Mouse (Mus musculus): ENCODE results near the gene Traf4. TPM values are rescaled to one million over a fixed set of nuclear protein-coding genes. Genes with fewer than 3 reads are reported as not detected.
A peak's percentile ranks its signal among the peaks of the same experiment; 100 is the strongest.

Traf4 gene
- total RNA-seq, 2 experiments from 2014 or later, result 10.9 to 15.0 TPM

DNA sequence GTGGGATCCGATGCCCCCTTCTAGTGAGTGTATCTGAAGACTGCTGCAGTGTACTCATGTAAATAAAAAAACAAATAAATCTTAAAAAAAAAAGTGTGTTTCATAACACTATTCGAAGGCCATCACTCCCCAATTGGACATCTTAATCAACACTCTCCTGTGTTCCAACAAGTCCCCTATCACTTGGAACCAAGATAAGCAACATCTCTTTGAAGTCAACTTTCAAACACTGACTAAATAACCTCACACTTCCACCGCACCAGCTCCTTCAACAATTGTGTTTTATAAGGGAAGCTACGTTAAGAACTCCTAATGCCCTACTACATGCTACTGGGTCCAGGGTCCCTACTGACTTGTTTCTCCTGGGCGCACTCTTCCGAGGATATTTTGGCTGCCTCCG, 17.1 kb upstream of the Traf4 start:
- no peak for DNase-seq

DNA sequence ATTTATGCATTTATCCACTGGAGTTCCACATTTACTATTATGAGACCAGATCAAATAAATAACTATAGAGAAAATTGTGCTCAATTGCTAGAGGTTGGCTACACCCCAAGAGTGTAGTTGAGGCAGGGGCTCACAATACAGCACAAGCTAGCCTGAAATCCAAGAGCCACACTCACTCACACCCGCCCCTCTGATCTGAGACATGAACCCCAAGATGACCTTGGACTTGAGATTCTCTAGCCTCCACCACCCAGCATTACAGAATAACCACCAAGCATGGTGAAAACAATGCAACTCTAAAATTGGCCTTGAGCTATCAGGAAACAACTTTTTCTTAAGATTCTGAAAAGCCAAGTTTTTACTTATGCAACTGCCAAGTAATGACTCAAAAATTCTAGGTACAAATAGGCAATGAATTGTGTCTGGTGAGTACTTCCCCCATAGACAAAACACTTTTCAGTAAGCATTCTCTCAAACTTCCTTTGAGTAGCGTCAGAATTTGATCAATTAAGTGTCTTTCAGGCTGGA, 16.5 kb upstream of the Traf4 start:
- DNase-seq, result no peak

DNA sequence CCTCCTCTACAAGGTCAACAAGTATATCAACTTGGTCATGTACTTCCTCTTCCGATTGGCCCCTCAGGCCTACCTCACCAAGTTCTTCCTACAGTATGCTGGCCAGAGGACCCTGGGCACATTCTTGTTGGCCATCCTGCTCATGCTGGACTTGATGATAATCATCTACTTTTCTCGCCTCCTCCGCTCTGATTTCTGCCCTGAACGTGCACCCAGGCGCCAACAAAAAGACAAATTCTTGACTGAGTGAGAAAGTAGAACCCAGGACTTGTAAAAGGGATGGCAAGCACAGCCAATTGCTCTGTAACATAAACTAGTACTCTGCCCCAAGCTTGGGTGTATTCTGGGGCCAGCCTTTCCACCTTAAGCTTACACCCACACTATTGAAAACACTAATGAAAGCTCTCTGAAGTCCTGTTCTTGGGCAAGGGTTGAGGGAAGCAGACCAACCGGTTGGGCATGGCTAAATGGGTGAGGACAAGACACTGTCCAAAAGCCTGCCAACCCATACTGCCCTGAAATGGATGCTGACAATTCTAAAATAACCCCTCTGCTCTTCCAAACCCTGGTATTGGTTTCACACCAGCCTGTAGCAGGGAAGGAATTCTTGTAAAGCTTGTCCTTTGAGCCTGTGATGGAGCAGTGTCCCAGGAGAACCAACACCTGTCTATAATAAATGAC, 14.8 kb upstream of the Traf4 start:
- no peak for DNase-seq

DNA sequence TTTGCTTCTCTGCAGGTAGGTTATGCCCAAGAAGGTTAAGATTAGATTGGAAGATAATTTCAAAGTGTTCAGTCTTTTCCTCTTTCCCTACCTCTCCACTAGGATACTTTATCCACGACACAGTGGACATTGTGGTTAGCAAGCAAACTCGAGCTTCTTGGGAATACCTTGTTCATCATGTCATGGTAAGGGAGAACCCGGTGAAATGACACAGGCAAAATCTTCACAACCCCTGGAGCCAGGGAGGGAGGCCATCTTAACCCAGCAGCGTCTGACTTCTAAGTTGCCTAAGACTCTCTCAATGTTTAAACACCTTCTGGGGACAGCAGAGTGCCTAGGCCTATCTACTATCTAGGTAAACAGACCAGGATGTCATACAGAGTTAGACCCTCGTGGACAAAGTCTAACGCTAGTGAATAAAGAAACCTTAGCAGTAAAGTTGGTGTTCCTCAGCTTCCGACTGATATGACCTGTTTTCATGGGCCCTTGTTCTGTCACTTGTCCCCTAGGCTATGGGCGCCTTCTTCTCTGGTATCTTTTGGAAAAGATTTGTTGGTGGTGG, 14.1 kb upstream of the Traf4 start:
- no peak for DNase-seq

DNA sequence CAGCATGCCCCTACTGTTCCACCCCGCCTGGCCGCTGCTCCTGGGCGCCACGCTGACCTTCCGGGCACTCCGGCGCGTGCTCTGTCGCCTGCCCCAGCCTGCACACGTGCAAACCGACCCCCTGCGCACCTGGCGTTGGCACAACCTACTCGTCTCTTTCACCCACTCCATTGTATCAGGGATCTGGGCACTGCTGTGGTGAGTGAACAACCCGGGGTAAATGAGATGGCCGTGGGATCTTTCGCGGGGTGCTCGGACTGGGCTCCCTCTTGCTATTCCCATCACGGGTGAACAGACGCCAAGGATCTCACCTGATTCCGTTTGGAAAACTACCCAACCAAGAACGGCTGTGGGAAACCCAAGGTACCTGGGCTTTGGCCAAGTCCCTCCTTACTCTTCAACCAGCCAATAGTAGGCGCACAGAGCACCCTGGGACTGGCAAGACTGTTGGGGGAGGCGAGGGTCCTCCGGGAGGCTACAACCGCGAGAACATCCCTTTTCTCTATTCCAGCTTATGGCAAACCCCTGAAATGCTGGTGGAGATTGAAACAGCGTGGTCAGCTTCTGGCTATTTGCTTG, 13.6 kb upstream of the Traf4 start:
- DNase-seq, result peak; percentile 44 to 55

DNA sequence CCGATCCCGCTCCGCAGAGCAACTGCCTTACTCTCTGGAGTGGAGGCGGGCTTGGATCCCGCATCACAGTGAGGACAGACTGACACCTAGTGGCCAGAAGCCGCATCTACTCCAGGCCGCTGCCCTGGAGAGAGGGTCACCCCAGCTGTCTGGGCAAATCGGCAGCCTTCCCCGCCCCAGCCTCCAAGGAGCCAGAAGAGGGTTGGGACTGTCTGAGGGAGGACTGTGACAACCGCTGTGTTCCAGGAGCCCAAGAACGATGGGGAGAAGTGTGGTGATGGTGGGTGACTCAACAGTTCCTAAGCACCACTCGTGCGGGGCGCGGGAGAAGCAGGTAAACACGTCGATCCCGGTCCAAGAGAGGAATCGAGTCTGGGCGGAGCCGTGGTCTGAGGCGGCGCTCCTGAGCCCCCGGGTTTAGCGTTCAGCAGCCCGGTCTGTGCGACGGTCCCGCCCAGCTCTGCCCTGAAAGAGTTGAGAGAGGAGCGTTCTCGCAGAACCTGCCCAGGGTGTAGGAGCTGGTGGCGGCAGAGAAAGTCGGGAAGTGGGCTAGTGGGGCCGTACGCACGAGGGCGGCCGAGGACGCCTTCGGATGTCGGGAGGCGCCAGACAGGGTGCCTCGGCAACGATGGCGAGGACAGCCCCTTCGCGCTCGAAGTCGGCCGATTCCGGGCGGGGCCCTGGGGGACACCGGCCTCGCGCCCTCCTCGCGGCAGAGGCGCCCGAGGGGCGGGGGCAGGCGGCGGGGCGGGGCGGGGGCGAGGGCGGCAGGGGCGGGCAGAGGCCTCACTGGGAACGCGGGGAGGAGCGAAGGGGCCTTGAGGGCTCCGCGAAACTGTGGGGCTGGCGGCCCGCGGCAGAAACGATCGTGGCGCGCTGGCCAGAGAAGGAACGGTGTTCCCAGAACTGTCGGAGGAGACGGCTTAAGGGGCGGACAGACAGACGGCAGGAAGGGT, 12.8 kb upstream of the Traf4 start:
- DNase-seq, result peak; percentile 92 to 93

DNA sequence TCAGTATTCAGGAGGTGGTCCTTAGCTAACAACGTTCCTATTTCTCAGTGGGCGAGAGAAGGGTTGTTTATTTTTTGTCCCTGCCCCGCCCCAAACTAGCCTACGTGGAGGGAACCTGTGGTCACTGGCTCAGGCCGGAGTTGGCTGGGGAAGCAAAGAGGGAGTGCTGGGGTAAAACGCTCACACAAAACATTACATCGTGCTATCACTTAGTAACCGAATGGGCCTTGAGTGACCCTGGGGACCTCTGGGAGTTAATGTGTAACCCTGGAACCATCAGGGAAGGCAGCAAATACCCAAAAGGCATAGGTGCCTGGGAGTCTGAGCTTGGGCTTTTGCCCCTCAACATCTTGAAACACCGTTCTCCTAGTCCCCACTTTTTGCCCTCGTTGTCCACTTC, 12.0 kb upstream of the Traf4 start:
- DNase-seq, result no peak

DNA sequence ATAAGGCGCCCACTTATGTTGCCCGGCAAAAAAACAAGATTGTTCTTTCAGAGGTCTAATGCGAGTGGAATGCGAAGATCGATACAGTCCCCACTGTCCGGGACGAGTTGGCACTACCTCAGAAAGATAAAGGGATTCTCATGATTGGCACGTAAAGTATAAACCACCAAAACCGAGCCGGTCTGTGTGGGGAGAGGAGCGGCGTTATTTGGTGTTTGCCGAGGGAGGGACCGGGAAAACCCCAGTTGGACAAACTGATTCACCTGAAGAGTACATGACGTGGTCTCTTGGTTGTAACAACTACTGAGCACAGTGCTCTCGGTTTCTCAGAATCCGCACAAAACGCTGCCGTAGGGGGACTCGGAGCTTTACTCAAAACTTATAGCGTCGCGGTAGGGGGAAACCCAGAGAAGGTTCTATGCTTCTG, 11.5 kb upstream of the Traf4 start:
- no peak for DNase-seq

DNA sequence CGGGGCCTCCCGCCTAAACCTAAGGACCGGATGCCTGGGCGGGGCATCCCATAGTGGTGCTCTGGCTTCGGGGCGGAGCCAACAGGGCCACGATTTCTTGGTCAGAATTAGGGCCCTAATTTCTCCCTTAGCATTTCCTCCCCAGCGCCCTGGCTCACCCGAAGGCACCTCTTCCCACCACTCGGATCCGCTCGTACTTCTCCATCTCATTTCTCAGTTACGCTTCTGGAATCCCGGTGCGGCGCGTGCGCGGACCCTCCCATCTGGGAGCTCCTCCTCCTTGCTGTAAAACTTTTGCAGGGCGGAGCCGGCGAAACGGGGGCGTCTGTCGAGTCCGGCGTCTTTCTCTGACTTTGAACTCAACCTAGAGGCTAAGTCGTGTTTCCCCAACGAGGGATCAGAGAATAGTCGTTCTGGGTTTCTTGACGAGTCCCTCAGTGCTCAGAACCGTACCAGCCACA, 11.0 kb upstream of the Traf4 start, which contains the start of the genes Nek8 and Tlcd1:
Nek8 (minus strand) TSS at position 274 of the 461 bp plus-strand sequence.
Tlcd1 (plus strand) TSS at position 310 of the 461 bp plus-strand sequence.
- DNase-seq, result peak; percentile 83 to 84

DNA sequence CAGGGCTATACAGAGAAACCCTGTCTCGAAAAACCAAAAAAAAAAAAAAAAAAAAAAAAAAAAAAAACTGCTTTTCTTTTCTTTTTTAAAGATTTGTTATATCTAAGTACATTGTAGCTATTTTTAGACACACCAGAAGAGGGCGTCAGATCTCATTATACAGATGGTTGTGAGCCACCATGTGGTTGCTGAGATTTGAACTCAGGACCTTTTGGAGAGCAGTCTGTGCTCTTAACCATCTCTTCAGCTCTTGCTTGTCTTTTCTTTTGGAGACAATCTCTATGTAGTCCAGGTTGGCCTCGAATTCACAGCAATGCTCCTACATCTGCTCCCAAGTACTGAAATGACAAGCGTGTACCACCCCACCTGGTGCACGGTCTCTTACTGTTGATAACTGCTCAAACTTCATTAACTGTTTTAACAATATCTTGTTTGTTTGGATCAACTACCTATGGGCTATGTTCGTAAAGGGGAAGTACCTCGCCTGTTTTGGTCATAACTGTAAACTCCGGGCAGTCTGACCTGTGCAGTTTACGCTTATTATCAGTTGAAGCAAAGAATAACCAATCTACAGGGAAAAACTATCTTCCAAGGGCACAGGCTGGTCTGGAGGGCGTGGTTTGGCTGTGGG, 10.5 kb upstream of the Traf4 start:
- DNase-seq, result no peak

DNA sequence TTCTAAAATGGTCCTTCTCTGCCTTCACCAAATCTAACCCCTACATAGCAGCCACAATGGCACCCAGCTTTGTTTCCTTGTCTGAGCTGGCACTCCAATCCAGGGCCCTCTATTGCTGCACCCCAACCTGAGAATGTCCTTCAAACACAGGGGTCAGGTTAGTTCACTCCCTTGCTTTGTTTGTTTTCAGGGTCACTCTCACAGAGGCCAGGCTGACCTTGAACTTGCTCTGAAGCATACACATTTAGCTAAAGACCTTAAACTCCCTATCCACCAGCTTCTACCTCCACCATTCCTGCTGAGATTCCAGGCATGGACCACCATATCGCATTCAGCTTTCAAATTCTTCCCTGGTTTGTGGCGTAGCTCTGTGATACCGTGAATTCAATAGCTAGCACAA, 9.1 kb upstream of the Traf4 start:
- DNase-seq, result no peak

DNA sequence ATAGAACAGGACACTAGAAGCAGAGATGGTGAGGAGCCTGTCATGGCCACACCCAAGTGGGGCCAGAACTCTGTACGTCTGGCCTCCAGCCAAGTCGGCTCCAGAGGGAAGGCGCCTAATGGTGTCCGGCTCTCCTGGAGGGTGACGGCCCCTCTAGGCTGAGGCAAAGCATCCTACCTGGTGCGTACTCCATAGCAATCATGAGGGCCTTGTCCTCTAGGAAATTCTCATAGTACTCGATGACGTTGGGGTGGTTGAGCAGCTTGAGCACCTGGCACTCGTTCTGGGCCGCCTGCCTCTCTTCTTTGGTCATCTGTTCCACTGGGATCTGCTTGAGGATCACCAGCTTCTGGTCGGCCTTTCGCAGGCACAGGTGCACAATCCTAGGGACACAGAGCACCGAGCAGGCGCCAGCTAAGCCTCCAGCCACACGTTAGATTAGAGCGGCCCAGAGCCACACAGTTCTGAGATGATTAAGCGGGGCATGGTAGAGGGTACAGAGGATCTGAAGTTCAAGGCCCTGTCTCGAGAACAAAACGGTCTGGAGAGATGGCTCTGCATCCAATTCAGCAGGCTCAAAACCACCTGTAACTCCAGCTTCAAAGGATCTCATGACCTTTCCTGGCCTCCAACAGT, 7.5 kb upstream of the Traf4 start:
- DNase-seq, result no peak

DNA sequence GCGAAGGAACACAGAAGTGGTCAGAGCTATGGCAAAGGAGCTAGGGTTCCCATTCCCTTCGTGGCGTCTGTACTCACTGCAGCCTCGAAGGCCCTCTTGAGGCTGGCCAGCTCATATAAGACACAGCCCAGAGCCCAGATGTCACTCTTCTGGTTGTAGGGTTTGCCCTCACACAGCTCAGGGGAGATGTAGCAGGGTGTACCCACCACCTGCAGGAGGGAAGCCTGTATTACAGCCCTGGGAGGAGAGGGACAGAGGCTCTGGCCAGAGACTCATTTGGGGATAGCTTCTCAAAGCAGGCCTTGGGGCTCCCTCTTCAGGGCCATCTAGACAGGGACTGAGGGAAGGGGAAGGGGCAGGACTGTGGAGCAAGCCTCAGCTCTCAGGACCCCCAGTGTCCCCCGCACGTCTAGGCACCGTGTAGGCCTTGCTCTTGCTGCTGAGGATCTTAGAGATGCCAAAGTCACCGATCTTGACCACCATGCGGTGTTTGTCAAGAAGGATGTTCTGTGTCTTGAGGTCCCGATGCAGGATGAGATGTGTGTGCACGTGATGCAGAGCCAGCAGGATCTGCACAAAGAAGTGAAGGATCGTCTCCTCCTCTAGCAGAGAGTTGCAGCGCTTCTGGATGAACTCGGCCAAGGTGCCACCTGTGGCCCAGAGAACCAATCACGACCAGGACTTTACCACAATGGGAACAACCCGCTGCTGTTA, 6.8 kb upstream of the Traf4 start:
- no peak for DNase-seq

DNA sequence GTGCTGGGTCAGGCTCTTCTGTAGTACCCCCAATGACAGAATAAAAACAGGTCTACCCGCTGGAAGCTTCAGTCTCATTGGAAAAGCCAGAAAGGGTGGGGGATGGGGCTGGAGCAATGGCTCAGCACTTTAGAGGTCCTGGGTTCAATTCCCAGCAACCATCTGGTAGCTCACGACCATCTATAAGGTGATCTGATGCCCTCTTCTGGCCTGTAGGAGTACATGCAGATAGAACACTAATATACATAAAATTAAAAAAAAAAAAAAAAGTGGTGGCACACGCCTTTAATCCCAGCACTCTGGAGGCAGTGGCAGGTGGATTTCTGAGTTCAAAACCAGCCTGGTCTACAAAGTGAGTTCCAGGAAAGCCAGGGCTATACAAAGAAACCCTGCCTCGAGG, 5.9 kb upstream of the Traf4 start:
- DNase-seq, result no peak

DNA sequence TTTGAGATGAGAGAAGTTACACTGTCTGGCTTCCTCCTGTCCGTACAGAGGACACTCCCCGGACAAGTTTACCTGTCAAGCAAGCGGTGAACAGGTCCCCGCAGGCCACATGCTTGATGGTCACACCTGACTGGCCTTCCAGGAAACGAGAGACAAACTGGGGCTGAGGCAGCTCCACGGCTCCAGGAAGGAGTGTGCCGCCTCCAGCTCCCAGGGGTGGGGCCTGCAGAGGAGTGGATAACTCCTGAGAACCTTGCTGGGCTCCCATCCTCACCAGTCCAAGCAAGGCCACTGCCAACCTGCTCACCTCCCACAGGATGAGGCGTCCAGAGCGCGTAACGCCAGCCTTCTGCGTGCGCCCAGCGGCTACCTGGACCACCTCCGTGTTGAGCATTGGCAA, 4.9 kb upstream of the Traf4 start:
- no peak for DNase-seq

DNA sequence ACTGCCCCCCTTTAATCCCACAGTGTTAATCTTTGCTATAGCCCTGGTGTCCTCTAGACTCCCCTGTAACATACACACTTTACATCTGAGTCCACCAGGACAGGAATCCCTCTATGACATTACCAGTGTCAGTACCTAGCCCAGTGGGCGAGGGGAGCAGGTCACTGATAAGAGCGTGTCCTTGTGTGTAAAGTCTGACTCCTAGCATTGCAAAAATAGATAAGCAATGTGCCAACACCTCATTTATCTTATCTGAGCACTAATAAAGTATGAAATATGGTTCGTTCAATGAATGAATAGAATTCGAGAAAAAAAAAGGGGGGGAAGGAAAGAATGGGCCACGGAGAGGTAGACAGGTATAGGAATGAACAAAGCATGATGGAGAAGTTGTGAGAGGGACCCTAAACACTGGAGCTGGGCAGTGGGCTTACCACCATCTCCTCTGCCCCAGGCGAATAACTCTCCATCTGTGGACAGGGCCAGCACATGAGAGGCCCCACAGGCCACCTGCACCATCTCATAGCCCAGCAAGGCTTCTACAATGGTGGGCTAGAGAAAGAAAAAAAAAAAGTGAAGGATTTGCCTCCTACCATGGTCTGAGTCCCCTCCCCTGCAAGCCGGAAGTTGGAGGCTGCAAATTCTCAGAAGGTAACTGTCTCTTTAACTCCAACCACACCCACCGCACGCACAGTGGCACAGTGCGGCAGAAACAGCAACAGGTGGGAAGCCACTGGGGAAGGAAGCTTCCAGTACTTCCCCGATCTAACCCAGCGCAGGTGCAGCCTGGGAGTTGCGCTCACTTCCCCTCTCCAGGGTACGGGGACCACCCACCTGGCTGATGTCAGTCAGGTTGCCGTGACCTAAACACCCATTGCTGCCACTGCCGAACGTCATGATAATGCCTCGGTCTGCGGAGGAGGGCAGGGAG, 3.4 kb upstream of the Traf4 start:
- no peak for DNase-seq

DNA sequence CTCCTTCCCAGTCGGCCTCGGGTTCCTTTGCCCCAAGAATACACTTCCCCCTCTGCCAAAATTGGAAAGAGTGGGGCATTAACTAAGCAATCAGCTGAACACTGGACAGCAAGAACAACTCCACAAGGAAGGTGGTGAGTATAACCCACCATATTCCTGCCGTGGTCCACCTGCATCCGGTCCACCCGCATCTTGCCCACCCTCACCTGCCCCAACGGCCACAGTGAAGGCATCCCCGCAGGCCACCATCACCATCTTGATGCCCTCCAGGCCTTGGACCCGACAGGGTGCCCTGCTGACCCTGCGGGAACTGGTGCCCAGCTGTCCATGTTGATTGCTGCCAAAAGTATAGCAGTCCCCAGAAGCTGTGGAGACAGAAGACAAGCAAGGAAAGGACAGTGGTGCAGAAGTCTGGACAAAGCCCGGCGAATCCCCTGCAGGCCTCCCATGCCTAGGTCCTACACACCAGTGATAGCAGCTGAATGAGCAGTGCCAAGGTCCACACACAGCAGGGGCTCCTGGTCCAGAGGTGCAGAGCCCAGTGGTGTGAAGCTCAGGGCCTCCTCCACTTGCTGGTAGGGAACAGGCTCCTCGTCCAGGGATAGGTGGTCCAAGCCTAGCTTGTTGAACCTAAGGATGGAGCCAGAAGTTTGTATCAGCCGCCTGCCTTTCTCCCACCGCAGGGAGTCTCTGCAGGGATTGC, 2.0 kb upstream of the Traf4 start:
- no peak for DNase-seq

DNA sequence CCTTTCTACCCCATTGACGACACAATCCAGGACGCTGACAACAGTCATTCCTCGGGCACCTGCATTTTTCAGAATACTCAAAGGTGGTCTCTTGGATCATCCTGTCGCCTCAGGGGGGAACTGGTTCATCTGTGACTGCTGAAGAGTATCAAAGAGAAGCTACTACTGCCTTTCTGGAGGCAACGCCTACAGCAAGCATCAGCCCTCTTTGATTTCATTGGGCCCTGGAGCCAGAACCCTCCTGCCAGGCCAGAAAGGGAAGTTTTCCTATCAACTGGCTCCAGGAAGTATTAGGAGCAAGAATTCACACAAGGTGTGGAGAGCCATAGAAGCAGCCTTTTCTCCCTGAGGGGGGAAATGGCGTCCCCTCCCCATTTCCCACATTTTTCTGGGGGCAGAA, 1.3 kb upstream of the Traf4 start:
- DNase-seq, result no peak

DNA sequence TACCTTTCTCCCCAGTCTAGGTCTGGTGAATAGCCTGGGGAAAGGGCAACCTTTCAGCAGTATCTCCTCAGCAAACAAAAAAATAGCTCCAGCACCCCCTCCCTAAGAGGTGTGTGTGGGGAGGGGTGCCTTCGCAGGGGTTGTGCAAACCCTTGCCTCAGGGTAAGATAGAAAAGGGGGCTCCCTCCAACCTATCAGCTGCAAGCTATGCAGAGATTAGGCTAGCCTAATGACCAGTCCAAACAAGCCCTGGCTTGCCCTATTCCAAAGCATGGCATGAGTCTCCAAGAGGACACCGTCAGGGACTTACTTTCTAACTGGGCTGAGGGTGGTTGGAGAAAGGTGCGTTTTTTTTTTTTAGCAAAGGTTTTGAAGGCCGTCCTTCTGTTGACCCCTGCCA, 772 bp upstream of the Traf4 start:
- no peak for DNase-seq

Data from layer of hippocampus, postnatal 36 days (tissue).